Mouse (Mus musculus): ENCODE measurements around the gene Patj.

The Patj gene

DNA sequence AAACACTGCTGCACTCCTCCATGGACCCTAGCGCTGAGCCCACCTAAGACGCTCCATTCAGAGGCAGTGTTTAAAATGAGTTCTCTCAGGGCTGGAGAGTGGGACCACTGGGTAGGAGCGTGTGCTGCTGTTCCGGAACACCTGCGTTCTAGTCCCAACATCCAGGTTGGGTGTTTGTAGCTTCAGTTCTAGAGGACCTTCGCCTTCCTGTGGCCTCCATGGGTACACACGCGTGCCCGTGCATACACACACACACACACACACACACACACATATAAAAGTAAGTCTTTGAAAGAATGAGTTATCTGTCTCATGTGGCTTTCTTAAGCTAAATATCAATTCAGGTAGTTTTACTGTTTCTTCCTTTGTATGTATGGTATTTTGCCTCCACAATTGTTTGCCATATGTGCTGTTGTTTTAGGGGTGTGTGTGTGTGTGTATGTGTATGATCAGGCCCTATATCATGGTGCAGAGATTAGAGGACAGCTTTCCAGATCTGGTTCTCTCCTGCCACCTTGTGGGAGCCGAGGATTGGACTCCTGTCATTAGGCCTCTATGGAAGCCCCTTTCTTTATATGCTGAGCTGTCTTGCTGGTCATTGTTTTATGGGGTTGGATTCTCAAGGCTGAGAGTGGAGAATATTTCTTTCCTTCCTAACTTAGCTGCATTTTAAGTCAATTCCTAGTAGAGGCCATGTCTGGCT, 49.0 kb downstream of the Patj start:
- peak; percentile 57 for DNase-seq (ENCODE audit: low read depth, low spot score)

DNA sequence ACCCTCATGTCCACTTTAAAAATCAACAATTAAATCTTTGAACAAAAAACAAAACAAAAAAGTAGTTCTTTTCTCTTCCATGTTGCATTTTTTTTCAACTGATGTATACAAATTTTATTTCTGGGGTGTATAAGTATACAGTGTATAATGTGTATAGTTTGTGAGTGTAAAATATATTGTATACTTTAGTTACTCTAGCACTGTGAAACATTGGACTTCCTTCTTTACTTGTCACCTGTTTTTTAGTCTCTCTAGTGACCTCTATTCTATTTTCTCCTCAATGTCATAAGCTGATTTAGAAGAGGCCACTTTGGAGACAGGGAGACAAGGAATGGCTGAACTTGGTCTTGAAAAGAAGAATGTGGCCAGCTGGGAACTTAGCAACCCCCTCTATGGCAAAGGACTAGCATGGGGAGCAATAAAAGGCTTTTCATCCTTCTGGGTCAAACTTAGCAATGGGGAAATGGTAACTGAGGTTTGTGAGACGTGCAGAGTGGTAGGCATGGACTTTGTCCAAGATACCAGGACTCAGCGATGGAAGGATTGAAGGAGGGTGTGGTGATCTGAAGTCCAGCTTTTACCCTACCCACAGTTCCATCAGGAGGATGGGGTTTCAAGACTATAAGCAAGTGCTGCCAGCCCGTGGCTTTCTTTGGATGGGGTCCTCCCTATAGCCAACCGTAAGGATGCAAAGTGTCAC, 54.1 kb downstream of the Patj start:
- no peak for DNase-seq (ENCODE audit: low read depth, low spot score)

DNA sequence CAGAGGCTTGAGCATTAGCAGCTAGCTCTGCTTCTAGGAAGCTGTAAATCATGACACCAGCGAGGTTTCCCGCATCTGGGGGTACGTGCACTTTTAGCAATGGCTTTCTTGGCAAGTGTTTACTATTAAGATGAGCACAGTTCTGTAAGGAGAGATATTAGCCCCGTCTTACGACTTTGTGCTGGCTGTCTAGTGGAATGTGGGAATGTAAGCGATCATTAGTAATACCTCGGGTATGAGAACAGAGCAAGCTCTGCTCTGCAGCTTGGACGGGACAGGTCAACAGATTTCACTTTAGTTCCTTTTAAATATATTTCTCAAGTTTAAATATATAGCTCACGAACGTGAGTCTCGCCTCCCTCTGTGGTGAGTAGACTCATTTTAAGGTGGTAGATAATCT, 54.7 kb downstream of the Patj start:
- no peak for DNase-seq (ENCODE audit: low read depth, low spot score)

- no peak for DNase-seq (ENCODE audit: low read depth, low spot score)
Observed at GRCm38 (mm10) chr4:98450829-98451228, 55.2 kb downstream of the Patj start.

DNA sequence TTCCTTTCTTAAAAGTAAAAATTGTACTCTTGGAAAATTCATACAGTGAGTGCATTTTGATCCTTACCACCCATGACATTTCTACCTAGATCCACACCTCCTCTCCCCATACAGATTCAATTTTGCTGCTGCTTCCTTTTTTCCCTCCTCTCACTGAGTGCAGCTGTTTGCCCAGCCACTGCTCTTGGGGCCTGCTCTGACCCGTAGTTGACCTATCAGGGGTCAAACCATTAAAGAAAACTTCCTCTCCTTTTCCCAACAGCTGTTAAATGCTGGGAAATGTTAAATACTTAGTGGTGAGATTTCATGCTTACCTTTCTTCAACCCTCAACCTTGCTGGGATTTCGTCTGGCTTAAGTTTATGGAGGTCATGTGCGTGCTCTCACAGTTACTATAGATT, 55.7 kb downstream of the Patj start:
- no peak for DNase-seq (ENCODE audit: low read depth, low spot score)

- no peak for DNase-seq (ENCODE audit: low read depth, low spot score)
Observed at GRCm38 (mm10) chr4:98452725-98453124, 57.1 kb downstream of the Patj start.

DNA sequence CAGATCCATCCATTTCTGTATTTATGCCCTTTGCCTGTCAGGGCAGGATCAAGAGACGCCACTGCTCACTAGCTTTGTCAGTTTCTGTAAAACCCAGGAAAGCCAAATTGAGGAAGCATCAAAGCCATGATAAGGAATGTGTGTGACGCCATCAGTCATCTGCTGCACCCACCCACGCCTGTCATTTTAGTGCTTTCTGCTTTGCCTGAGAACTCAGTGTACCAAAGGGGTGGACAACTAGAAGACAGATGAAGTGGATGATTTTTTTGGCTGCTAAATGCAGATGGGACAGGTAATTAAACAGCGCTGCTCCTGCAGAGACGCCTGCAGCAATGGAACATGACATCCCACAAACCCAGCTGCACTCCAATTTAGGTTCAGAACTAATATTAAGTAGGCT, 57.6 kb downstream of the Patj start:
- DNase-seq (ENCODE audit: low read depth, low spot score): no peak

GRCm38 (mm10) chr4:98455352-98455751, 59.8 kb downstream of the Patj start:
- DNase-seq (ENCODE audit: low read depth, low spot score): no peak

DNA sequence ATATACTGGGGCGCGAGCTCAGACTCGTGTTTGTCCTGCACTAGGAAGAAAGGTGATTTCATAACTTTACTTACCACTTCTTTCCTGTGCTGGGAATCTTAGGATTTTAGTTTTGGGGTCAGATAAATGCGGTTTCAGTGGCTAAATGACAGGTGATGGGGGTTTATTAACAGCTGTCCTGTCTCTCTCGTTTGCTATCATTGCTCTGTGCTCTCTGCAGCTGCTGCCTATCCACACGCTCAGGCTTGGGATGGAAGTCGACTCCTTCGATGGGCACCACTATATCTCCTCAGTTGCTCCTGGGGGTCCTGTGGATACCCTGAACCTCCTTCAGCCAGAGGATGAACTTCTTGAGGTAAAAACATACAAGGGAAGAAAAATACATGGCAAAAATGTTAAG, 60.3 kb downstream of the Patj start:
- DNase-seq (ENCODE audit: low read depth, low spot score): no peak

- no peak for DNase-seq (ENCODE audit: low read depth, low spot score)
Observed at GRCm38 (mm10) chr4:98461804-98462341, 66.3 kb downstream of the Patj start.

GRCm38 (mm10) chr4:98465476-98465875, 69.9 kb downstream of the Patj start:
- no peak for DNase-seq (ENCODE audit: low read depth, low spot score)

- DNase-seq (ENCODE audit: low read depth, low spot score): no peak
Observed at GRCm38 (mm10) chr4:98465886-98466285, 70.3 kb downstream of the Patj start.

DNA sequence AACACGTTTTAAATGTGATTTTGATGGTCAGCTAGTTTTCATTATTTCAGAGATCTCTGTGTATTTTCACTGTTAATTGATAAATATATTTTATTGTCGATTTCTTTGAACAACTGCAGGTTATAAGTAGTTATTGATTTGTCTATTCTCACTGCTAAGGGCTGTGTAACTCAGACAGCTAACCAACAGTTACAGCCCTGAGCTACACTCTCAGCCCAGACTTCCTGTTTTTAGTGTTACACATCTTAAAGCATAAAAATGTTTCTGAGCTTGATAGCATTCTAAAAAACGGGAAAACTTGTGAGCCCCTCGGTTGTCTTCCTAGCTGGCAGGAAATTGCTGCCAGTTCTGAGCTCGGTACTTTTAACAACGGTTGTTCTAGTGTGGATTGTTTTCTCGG, 75.8 kb downstream of the Patj start:
- no peak for DNase-seq (ENCODE audit: low read depth, low spot score)

GRCm38 (mm10) chr4:98473491-98473890, 77.9 kb downstream of the Patj start:
- DNase-seq (ENCODE audit: low read depth, low spot score): no peak

DNA sequence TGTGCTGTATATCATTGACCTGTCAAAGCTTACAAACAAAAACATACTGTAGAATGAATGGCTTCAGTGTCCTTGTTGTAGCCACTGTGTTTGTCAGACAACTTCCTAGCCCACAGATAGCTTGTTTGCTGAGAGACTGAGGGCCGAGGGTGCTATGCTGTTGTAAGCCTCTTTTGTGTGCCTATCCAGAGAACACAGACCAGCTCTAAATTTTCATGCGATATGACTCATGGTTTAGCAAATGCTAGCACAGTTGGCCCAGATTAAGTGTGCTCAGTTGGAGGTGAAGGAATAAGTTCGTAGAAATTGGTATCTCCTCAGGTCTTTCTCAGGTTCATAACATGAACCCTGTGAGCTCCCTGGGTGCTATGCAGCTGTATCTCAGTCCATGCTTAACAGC, 82.4 kb downstream of the Patj start:
- DNase-seq (ENCODE audit: low read depth, low spot score): no peak

- no peak for DNase-seq (ENCODE audit: low read depth, low spot score)
Observed at GRCm38 (mm10) chr4:98486475-98486874, 90.9 kb downstream of the Patj start.

DNA sequence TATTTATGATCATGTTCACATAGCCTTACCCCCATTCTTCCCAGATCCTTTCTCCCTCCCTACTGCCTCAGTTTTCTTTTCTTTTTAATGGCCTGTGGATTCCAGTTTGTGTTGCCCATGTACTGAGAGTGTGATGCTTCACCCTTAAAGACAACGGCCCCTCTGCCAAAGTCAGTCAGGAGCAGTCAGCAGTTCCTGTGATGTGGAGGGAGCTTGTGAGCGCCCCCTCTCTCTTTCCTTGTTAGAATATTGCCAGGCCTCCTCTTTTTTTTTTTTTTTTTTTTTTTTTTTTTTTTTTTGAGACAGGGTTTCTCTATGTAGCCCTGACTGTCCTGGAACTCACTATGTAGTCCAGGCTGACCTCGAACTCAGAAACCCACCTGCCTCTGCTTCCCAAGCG, 91.3 kb downstream of the Patj start:
- DNase-seq (ENCODE audit: low read depth, low spot score): no peak

- DNase-seq (ENCODE audit: low read depth, low spot score): no peak
Observed at GRCm38 (mm10) chr4:98489386-98489785, 93.8 kb downstream of the Patj start.

GRCm38 (mm10) chr4:98498341-98498740, 102.8 kb downstream of the Patj start:
- no peak for DNase-seq (ENCODE audit: low read depth, low spot score)

DNA sequence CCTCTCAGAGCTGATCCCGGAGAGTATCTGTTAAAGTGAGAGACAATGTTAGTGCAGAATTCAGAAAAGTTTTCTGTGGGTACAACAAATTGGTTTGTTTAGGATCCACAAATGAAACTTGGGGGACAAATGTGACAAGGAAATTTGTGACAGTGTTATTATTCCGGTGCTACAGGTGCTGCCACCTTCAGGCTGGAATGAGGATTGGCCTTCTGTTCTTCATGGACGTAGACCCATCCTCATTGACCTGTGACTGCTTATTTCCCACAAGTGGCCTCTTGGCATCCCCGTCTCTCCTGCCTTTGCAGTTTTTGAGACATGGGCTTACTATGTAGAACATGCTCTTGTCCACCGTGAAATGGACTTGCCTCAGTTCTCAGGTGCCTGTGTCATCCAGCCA, 104.6 kb downstream of the Patj start:
- DNase-seq (ENCODE audit: low read depth, low spot score): peak; percentile 16

DNA sequence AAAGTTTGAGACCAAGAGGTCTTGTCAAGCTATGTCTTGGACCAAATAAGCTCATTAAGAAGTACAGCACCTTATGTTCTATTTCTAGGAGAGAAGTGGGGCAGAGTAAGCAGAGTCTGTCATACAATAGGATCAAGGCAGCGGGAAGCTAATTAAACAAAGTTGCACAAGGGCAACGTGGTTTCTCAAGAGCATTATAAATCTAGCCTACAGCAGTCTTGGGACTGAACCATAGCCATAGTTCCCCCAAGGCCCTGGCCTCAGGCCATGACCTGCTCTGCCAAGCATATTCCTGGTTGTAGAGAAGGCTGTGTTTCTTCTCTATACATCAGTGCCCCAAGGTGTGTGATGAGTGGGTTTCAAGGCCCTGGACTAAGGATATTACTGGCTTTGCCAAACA, 105.3 kb downstream of the Patj start:
- no peak for DNase-seq (ENCODE audit: low read depth, low spot score)

- DNase-seq (ENCODE audit: low read depth, low spot score): no peak
Observed at GRCm38 (mm10) chr4:98504743-98505142, 109.2 kb downstream of the Patj start.

Data from CD4-positive helper T cell, adult 2 months (primary cell).